Mouse (Mus musculus) right cerebral cortex, adult 18-20 months (tissue): ENCODE measurements at regions not wholly inside any gene's neighbourhood (a gene's known extent, or its start where the extent isn't known, plus 50 kb on each side); places are given as distances from the start of the nearest gene placed in this dataset.

Experiments used
- DNase-seq: peaks from one replicate; pipeline ENCODE4 v3.0.0; 2022; ENCODE audit warnings: mixed read lengths

- DNase-seq = no peak
Observed at GRCm38 (mm10) chr1:113204019-113204418, 1339.3 kb upstream of the Dsel start.

DNA sequence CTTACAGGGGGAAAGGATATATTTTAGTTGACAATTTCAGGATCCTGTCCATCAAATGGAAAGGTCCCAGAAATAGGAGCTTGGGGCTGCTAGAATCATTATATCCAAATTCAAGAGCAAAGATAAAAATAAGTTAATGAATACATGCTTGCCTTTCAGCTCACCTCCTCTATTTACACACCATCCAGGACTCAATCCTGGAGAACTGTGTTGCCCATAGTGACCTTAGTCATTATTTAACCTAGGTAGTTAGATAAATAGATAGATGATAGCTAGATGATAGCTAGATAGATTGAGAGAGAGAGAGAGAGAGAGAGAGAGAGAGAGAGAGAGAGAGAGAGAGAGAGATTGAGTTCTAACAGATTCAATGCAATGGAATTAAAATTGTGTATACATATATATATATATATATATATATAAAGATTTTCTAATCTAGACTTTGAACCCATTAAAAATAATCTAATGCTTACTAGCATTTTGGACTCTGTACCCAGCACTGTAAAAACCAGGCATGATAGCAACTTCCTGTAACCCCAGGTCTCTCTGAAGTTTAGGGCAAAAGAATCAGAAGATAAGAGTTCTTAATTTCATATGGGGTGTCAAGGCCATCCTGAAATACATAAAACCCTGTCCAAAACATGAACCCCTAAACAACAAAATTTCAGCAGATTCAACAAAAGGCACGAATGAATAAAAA lies 1329.5 kb upstream of the Dsel start:
- no peak for DNase-seq

DNA sequence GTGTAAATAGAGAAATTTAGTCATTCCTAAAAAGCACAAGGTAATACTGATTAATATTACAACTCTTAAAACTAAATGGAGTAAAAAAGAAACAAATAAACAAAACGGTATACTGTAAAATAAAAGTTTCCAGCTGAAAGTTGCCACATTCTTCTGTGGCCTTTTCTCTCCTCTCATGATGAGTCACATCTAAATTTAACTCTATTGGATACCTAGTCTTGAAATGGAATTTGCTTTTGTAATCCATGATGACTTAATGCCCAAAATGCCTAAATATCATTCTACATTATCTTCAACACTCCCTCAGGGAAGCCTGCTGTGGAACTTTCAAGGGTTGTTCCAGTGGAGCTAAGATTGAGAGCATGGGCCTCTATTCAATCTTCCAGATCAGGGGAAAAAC lies 1298.5 kb upstream of the Dsel start:
- no peak for DNase-seq
